Mouse (Mus musculus) lung, embryonic 16.5 days (tissue): ENCODE measurements around the gene Ppp1r9a. TPM values are rescaled to one million over a fixed set of nuclear protein-coding genes. Genes with fewer than 3 reads are reported as not detected.

Source experiments
- ATAC-seq: fragments of 200-750 bp; cut with Nextera tagmentation; 2 replicates; pipeline ENCODE4 v1.8.0; 2017; ENCODE audit warnings: low read depth, mild to moderate bottlenecking, moderate library complexity
- H3K27ac ChIP-seq: fragments of 300-500 bp; sonication (generic); 2 replicates; pipeline ENCODE4 v1.5.1; 2014; ENCODE audit warnings: mild to moderate bottlenecking, control low read depth, low read length
- H3K27me3 ChIP-seq: fragments of 300-500 bp; sonication (generic); 2 replicates; pipeline ENCODE4 v1.6.1; 2014; ENCODE audit warnings: low read depth, low read length, mixed read lengths; ENCODE audit not compliant: control insufficient read depth, insufficient read depth
- H3K36me3 ChIP-seq: fragments of 300-500 bp; sonication (generic); 2 replicates; pipeline ENCODE4 v1.6.1; 2014; ENCODE audit warnings: low read length; ENCODE audit not compliant: control insufficient read depth, insufficient read depth
- H3K4me1 ChIP-seq: fragments of 300-500 bp; sonication (generic); replicated peaks from 2 replicates; pipeline ENCODE4 v1.6.1; 2014; ENCODE audit warnings: low read length, mixed read lengths; ENCODE audit not compliant: control insufficient read depth, insufficient read depth
- H3K4me2 ChIP-seq: fragments of 300-500 bp; sonication (generic); 2 replicates; pipeline ENCODE4 v1.6.1; 2014; ENCODE audit warnings: low read depth, low read length, control low read depth
- H3K4me3 ChIP-seq: fragments of 300-500 bp; sonication (generic); 2 replicates; pipeline ENCODE4 v1.5.1; 2014; ENCODE audit warnings: mild to moderate bottlenecking, low read length, control low read depth
- H3K9ac ChIP-seq: fragments of 300-500 bp; sonication (generic); 2 replicates; pipeline ENCODE4 v1.6.1; 2014; ENCODE audit warnings: low read length, control low read depth
- H3K9me3 ChIP-seq: fragments of 300-500 bp; sonication (generic); 2 replicates; pipeline ENCODE4 v1.6.1; 2016; ENCODE audit warnings: low read length; ENCODE audit not compliant: control insufficient read depth
- WGBS: fragments of 180-500 bp; shearing (Covaris S2); extraction: QIAGEN DNeasy Blood & Tissue Kit; methylation state at CpG from one replicate; pipeline ENCODE4 v1.1.7; 2014; 5-methylcytosine and 5-hydroxymethylcytosine counted together
- polyA plus RNA-seq: library from polyadenylated mRNA; unstranded; fragments of >200 nt; fragmentation: Nextera tagmentation; extraction: Ambion mirVana; gene quantifications from 2 replicates; pipeline ENCODE4 v1.2.1, GENCODE M21; 2015

Ppp1r9a gene
- polyA plus RNA-seq, 1 experiment from 2014 or later: 15.4 TPM

DNA sequence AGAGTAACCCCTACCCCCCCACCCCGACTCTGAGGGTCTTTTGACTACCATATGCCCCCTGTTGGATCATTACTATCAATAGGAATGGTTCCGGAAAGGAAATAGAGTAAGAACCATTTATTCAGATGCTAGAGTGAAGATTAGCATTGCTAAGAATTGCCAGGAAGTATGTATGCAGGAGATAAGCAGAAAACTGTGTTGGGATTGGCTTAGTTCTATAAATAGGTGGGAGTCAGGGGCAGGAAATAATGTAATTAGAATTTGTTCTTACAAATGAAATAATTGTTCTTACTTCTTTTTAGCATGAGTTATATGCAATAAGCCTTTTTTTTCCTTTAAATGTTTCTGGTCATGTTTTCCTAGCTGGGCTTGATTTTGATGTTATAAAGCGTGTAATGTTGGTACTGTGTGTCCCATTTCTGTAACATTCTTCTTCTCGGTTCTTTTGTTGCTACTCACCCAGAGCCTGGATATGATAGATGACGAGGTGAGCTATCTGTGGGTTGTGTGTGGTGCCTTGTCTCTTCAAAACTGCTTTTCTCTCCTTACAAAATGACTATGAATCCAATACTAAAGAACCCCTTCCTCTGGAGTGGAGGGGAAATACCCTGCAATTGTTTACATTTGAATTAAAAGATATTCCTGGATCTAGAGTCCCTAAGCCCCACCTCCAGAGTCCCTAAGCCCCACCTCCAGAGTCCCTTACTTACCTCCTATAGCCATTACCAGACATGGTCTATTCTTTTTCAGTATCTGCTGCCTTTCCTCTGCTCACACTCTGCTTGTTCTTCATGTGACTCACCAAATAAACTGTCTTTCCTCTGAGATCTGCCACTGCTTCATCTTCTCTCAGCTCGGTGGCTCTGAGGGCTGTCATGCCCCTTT, 254.1 kb downstream of the Ppp1r9a start:
- no peak overlapping the region for H3K4me3 ChIP-seq
- H3K9ac ChIP-seq: no peak overlapping the region
- peaks cover 6% of the 10 kb centered on the region for H3K4me1 ChIP-seq
- peak; percentile 66 for ATAC-seq
- no peaks in the 10 kb centered on the region for H3K9me3 ChIP-seq
- WGBS: 60% methylated on average over 6 of the region's 6 CpGs
- no peaks in the 10 kb centered on the region for H3K36me3 ChIP-seq
- no peaks in the 10 kb centered on the region for H3K27me3 ChIP-seq
- H3K27ac ChIP-seq: peak overlapping the region; percentile 65
- no peak overlapping the region for H3K4me2 ChIP-seq

DNA sequence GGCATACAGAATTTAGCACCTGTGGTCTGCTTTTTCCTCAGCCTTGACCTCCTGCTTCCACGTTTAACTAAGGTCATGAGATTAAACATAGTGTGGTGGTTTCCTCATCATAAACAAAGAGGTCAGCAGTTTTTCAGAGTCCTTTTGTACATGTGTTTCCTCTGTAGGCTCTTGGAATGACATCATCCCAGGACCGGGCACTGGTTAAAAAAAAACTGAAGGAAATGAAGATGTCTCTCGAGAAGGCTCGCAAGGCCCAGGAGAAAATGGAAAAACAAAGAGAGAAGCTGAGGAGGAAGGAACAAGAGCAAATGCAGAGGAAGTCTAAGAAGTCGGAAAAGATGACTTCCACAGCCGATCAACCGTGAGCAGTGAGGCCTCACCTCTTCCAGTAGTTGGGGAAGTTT, 256.7 kb downstream of the Ppp1r9a start:
- Histone ChIP-seq H3K27ac (no peak overlapping the region), H3K36me3 (no peaks in the 10 kb centered on the region), H3K4me2 (no peak overlapping the region), H3K9ac (no peak overlapping the region), H3K4me1 (no peaks in the 10 kb centered on the region), H3K4me3 (no peak overlapping the region), H3K9me3 (no peaks in the 10 kb centered on the region), H3K27me3 (no peaks in the 10 kb centered on the region)
- 72% methylated on average over 7 of the region's 7 CpGs for WGBS
- ATAC-seq: peak; percentile 65

DNA sequence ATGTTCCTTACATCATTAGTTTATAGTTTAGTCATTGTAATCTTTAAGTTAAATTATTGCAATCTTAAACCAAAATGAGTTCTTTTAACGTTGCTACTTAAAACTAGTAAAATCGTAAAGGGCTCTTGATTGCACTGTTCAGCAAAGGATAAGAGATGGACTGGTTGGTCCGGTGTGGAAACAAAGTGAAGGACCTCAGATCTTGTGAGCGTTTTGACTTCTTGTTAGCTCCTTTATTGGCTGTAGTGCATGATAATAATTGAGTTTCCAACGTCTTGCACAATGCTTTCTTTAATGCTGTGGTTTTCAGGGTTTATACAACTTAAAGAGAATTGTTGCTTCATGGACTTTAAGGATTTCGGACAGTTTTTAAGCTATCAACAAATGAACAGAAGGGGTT, 259.3 kb downstream of the Ppp1r9a start:
- no peaks in the 10 kb centered on the region for H3K36me3 ChIP-seq
- no peak overlapping the region for H3K9ac ChIP-seq
- H3K4me2 ChIP-seq: no peak overlapping the region
- H3K27me3 ChIP-seq: no peaks in the 10 kb centered on the region
- H3K4me3 ChIP-seq: no peak overlapping the region
- H3K9me3 ChIP-seq: no peaks in the 10 kb centered on the region
- WGBS: 67% methylated on average over 6 of the region's 6 CpGs
- H3K4me1 ChIP-seq: 0 out of 2 replicates have a peak, but pooled peaks cover 2% of the 10 kb centered on the region
- no peak overlapping the region for H3K27ac ChIP-seq
- no peak for ATAC-seq

DNA sequence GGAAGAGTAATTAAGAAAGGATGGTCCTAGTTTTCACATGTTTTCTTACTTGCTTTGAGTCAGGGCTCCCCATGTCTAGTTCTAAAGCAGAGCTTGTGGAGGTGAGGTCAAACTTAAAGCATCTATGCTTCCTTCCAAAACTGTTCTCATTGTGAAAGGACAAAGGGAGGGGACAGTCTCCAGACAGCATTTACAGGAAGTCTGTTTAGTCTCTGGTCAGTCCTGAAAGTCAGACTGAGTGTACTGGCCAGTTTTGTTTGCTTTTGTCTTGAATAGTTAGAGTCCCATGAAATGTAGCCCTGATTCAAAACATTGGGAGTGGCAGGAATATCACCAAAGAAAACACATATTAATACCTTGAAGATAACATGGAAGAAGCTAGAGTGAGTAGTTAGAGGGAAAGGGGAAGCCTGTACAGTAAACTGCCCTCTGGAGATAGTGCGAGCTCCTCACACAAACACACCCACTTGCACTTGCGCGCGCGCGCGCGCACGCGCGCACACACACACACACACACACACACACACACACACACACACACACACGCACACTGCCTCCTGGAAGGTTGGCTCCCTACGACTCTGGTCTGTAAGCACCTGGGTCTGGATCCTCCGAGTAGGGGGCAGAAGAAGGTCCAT, 260.9 kb downstream of the Ppp1r9a start:
- WGBS: 94% methylated on average over 9 of the region's 14 CpGs
- Histone ChIP-seq H3K27ac (no peak overlapping the region; the same call in none of the 2 replicates), H3K27me3 (no peaks in the 10 kb centered on the region), H3K4me3 (no peak overlapping the region), H3K4me1 (0 out of 2 replicates have a peak, but pooled peaks cover 2% of the 10 kb centered on the region), H3K9ac (no peak overlapping the region), H3K4me2 (no peak overlapping the region), H3K9me3 (no peaks in the 10 kb centered on the region), H3K36me3 (no peaks in the 10 kb centered on the region)
- no peak for ATAC-seq

DNA sequence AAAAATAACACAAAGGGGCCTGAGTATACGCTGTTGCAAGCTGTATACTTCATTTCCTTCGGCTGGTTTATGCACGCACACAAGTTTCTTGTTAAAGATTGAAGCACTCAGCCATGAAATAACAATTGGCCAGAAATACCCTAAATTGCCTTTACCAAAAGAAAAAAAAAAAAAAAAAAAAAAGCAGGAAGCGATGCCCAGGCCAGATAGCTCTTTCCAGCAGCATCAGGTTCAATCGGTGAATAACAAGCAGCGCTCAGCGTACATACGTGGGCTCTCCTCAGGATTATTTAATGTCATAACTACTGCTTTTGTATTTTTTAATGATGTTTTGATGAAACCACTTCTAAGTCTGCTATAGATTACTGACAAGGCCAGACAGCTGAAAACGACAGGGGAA, 262.1 kb downstream of the Ppp1r9a start:
- 0 out of 2 replicates have a peak, but pooled peaks cover 2% of the 10 kb centered on the region for H3K4me1 ChIP-seq
- no peak overlapping the region for H3K9ac ChIP-seq
- peak overlapping the region; percentile 17 for H3K27ac ChIP-seq
- no peak for ATAC-seq
- no peak overlapping the region for H3K4me2 ChIP-seq
- no peaks in the 10 kb centered on the region for H3K36me3 ChIP-seq
- no peaks in the 10 kb centered on the region for H3K9me3 ChIP-seq
- WGBS: 60% methylated on average over 9 of the region's 9 CpGs
- H3K27me3 ChIP-seq: no peaks in the 10 kb centered on the region
- H3K4me3 ChIP-seq: no peak overlapping the region

DNA sequence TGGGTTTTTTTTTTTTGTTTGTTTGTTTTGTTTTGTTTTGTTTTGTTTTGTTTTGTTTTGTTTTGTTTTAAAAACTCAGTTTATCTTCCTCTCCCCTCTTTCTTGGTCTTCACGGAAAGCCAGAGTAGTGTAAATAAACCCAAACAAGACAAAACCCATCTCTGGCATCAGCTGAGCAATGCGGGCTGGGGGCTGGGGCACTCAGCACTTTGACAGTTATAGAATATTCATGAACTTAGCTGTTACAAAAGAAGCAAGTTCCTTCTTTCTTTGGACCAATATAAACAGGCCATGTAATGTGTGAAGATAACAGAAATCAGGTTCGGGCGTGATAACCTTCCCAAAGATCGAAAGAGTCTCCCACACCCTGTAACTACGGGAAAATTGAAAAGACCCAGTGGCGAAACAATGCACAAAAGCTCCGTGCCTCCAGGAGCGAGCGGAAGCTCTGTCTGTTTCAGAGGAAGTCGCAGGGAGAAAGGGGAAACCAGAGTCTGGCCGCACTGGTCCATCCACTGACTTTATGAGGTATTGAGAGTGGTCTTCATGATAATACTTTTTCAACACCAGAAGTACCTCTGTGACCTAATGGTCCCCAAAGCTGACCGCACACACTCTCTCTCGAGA, 264.4 kb downstream of the Ppp1r9a start:
- 46% methylated on average over 14 of the region's 14 CpGs for WGBS
- no peak overlapping the region for H3K9ac ChIP-seq
- H3K27ac ChIP-seq: peak overlapping the region; percentile 5; the same call in 1 of the 2 replicates
- H3K4me3 ChIP-seq: no peak overlapping the region
- no peaks in the 10 kb centered on the region for H3K27me3 ChIP-seq
- no peak overlapping the region; the same call in 1 of the 2 replicates for H3K4me2 ChIP-seq
- H3K36me3 ChIP-seq: no peaks in the 10 kb centered on the region
- H3K9me3 ChIP-seq: no peaks in the 10 kb centered on the region
- ATAC-seq: no peak
- 0 out of 2 replicates have a peak, but pooled peaks cover 2% of the 10 kb centered on the region for H3K4me1 ChIP-seq

DNA sequence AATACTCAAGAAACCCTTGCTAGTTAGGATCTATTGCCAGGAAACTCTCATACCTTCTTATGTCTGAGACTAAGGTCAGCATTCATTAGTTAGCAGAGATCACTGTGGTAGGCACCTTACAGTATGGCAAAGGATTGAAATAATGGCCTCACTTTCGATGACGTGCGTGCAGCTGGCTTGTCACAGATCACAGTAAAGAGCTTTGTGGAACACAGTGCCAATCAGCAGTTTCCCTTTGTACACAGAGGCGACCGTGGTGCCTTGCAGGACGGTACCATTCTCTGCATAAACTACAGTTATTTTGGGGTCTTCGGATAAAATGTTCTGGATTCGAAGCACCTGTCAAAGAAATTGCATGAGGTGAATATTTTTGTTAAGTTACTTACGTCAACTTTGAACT, 265.4 kb downstream of the Ppp1r9a start:
- Histone ChIP-seq H3K9ac (no peak overlapping the region), H3K27ac (no peak overlapping the region), H3K27me3 (no peaks in the 10 kb centered on the region), H3K4me3 (no peak overlapping the region), H3K4me2 (no peak overlapping the region), H3K36me3 (no peaks in the 10 kb centered on the region), H3K4me1 (0 out of 2 replicates have a peak, but pooled peaks cover 2% of the 10 kb centered on the region), H3K9me3 (no peaks in the 10 kb centered on the region)
- no peak for ATAC-seq
- WGBS: 86% methylated on average over 9 of the region's 9 CpGs

DNA sequence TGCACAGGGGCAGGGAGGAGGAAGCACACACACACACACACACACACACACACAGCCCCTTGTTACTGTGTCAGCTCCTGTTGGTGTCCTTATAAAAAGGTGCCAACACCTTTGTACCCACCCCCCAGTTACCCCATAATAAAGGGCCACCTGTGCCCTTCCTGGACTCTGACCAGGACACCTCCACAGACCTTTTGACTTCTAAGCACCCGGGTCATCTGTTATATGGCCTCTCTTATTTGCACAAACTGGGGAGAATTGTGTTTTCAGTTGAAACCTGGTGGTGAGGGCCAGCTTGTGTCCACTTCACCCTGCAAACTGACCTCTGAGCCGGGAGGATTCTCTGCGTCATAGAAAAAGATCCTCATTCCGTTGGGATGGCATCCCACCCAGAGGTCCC, 268.7 kb downstream of the Ppp1r9a start:
- whole genome bisulfite sequencing: 70% methylated on average over 4 of the region's 4 CpGs
- Histone ChIP-seq H3K27ac (no peak overlapping the region), H3K27me3 (no peaks in the 10 kb centered on the region), H3K9ac (no peak overlapping the region), H3K36me3 (no peaks in the 10 kb centered on the region), H3K4me1 (no peaks in the 10 kb centered on the region), H3K4me2 (no peak overlapping the region), H3K4me3 (no peak overlapping the region), H3K9me3 (no peaks in the 10 kb centered on the region)
- no peak for ATAC-seq

DNA sequence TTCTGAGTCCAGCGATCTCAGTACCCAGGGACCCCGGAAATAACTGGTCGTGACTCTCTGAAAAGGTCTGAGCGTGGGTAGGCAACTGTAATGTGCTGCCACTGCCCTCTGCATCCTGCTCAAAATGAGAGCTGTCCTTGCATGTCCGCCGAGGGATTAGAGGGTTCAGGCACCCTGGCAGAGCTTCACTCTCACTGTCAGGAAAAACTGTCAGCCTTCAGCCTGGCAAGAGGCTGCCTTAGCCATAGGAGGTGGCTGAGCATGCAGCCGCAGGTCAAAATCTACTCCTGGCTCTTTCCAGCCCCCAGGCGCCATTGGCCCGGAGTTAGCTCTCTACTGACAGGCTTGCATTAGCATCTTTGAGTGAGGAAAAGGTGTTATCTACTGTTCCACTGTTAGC, 269.9 kb downstream of the Ppp1r9a start:
- no peak overlapping the region for H3K9ac ChIP-seq
- no peak overlapping the region for H3K27ac ChIP-seq
- no peaks in the 10 kb centered on the region for H3K36me3 ChIP-seq
- no peaks in the 10 kb centered on the region for H3K27me3 ChIP-seq
- ATAC-seq: no peak
- no peaks in the 10 kb centered on the region for H3K4me1 ChIP-seq
- no peak overlapping the region for H3K4me2 ChIP-seq
- no peak overlapping the region for H3K4me3 ChIP-seq
- 73% methylated on average over 9 of the region's 9 CpGs for WGBS
- no peaks in the 10 kb centered on the region for H3K9me3 ChIP-seq
